Mouse (Mus musculus): Measurements from ENCODE around the gene Myo7a. TPM values are rescaled to one million over a fixed set of nuclear protein-coding genes. Genes with fewer than 3 reads are reported as not detected.

The Myo7a gene
- total RNA-seq, 4 experiments from 2014 or later: 3.6 to 4.7 (median 4.3) TPM

DNA sequence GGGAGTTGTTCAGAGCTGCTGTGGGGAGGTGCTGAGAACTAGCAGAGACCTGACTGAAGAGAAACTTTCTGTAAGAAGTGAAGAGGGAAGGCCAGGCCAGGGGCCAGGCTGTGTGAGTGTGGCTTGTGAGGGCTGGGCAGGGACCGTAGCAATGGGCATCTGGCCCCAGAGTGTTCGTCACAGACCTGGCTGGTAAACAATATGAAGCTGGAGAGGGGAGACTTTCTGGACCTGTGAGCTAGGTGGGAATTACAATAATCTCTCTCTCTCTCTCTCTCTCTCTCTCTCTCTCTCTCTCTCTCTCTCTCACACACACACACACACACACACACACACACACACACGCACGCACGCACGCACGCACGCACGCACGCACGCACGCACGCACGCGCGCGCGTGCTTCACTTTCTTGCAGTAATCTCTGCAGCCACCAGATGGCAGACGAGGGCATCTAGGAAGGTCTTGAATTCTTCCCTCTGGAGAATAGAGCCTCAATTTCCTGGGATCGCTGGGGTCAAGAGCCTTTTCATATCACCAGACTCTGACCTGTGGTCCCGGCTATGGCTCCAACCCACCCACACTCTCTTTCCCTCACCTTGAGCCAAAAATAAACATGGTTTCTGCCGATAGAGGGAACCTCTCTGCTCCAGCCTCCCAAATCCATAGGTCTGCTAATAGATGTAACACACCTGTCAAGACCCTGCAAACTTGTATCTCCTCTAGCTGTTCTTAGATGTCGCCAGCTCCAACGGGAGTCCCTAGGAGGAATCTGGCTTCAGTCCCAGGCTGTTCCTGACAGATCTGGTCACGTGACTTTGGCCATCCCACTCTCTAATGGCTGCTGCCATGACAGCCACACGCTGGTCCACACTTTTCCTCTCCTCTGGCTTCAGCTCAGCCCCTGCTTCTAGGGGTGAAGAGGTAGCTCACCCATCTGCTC, 16.1 kb downstream of the Myo7a start:
- peak; percentile 76 for DNase-seq (ENCODE audit: low spot score)

DNA sequence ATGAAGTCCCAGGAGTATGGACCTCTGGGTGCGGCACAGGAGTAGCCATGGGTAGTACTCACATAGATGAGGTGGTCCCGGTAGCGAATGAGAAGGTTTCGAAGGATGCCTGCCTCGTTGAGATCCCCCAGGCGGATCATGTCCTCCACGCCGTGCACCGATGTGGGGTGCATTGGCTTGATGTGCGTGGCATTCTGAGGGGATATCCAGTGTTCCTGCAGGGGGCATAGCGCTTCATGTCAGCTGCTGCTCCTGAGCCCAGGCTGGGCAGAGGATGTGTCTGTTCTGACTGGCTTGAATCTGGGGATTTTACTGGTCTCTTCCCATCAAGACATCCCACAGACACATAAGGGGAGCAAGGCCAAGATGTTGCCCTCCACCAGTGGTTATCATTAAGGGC, 16.8 kb downstream of the Myo7a start:
- DNase-seq (ENCODE audit: low spot score): no peak

DNA sequence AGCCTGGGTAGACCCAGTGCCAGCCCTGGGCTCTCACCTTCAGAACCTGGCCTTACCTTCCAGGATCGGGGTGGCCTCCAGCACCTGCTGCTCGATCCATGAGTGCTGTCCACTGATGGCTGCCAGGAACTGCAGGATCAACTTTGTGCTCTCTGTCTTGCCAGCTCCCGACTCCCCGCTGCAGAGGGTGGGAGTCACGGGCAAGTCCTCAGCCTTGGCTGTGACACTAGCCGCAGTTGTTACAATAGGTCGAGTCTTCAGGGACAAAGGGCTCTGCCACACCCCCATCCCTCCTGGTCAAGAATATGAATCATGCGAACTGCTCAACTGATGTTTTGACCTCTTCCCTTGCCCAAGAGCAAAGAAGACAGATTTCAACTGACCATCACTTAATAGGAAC, 21.8 kb downstream of the Myo7a start:
- no peak for DNase-seq (ENCODE audit: low spot score)

- no peak for DNase-seq (ENCODE audit: low spot score)
Observed at GRCm38 (mm10) chr7:98095852-98096251, 23.5 kb downstream of the Myo7a start.

GRCm38 (mm10) chr7:98086346-98086745, 33.0 kb downstream of the Myo7a start:
- DNase-seq (ENCODE audit: low spot score): no peak

DNA sequence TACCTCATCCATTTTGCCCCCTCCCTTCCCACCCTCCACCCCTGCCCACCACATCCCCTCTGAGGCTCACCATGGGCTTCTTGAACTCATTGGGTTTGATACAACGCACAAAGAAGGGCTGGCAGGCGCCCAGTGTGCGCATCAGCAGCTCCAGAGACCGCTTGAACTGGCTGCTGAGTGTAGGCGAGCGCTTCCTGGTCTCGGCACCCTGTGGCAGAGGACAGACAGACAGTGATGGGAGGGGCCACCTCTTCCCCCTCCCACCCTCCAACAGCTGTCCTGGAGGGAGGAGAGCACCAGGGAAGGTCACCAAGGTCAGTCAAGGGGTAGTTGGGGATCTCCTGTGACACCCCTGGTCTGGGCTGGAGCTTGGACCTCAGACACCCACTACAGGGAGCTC, 34.0 kb downstream of the Myo7a start:
- DNase-seq (ENCODE audit: low spot score): no peak

GRCm38 (mm10) chr7:98084541-98085293, 34.6 kb downstream of the Myo7a start:
- no peak for DNase-seq (ENCODE audit: low spot score)

- no peak for DNase-seq (ENCODE audit: low spot score)
Observed at GRCm38 (mm10) chr7:98082376-98082775, 36.9 kb downstream of the Myo7a start.

GRCm38 (mm10) chr7:98077453-98077852, 41.9 kb downstream of the Myo7a start:
- DNase-seq (ENCODE audit: low spot score): no peak

GRCm38 (mm10) chr7:98071620-98072019, 47.7 kb downstream of the Myo7a start:
- peak; percentile 78 for DNase-seq (ENCODE audit: low spot score)

DNA sequence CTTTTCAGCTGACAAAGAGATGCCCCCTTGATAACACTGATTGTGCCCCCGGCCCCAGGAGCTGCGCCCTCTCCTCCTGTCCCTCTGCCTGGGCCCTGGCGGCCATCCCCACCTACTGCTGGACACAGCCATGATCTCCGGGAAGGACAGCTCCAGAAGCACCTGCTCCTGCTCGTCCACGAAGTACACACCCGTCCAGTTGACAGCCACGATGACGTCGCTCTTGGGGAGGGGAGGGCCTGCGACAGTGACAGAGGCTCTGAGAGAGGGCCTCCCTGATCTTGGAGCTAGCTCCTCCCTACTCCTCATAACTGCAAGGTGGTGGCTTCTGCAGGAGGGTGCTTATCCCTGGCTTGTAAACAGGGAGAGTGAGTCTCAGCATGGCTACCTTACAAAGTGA, 53.1 kb downstream of the Myo7a start:
- no peak for DNase-seq (ENCODE audit: low spot score)

GRCm38 (mm10) chr7:98054942-98055341, 64.4 kb downstream of the Myo7a start:
- no peak for DNase-seq (ENCODE audit: low spot score)

DNA sequence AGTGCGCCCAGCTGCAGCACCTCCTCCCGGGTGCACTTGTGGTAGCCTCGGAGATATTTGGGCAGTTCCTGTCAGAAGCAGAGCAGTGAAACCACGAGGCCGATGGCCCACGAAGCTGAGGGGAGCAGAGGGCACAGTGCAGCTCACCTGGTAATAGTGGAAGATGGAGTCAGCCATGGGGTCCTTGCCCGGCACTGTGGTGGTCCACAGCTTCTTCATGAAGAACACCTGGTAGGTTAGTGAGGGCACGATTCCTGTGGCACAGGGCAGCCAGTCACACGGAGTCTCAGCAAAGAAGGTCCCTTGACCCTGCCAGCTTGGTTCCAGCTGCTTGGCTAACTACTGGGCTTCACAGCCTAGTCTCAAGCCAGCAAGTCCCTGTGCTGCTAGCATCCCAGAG, 64.9 kb downstream of the Myo7a start:
- DNase-seq (ENCODE audit: low spot score): no peak

GRCm38 (mm10) chr7:98051980-98052379, 67.3 kb downstream of the Myo7a start:
- peak; percentile 7 for DNase-seq (ENCODE audit: low spot score)

DNA sequence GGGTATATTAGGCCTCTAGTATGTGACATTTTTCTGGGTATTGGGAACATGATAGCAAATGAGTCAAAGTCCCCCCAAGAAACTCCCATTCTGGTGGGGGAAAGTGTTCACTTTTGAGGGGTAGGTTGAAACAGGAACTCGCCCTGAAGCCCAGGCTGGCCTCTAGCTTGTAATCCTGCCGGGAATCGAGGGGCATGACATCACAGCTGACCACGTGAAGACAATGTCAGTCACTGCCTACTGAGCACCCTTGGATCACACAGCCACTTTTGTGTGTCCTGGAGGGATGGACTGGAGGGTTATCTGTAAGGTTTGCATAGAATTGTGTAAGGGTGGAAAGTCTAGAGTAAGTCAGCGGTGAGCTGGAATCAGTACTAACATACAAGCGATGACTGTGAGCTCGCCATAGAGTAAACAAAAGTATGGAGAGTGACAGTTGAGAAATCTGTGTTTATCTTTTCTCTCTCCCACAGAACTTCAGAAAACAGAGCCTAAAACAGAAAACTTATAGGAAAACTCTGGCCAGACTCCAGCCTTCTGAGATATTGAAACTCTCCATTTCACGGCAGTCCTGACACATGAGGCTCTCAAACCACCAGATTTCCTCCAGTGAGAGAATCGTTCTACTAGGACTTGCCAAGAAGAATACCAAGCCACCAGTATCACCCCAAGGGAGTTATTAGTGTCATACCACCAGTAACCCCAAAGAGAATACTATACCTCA, 71.1 kb downstream of the Myo7a start:
- no peak for DNase-seq (ENCODE audit: low spot score)

- DNase-seq (ENCODE audit: low spot score): no peak
Observed at GRCm38 (mm10) chr7:98002617-98003016, 116.7 kb downstream of the Myo7a start.

Other genes with a start within 250 kb of the Myo7a start
- gene Gdpd4, start 199.6 kb downstream of the Myo7a start, total RNA-seq (2022): not detected
- gene Omp, start 26.0 kb upstream of the Myo7a start, total RNA-seq (2022): under 1 TPM in 3 of 4 experiments, not detected in 1; 0.16 to 0.24 (median 0.20) TPM
- gene Capn5, start 58.8 kb upstream of the Myo7a start, total RNA-seq (2022): 1 to 10 TPM; 1.2 to 2.9 (median 1.6) TPM
- not detected for gene B3gnt6, start 80.0 kb upstream of the Myo7a start, total RNA-seq (2022)
- 10 to 100 TPM in 3 of 4 experiments, 1 to 10 TPM in 1; 7.6 to 13.8 (median 12.4) TPM for gene Acer3, start 201.7 kb upstream of the Myo7a start, total RNA-seq (2022)
- gene Tsku, start 241.8 kb upstream of the Myo7a start, total RNA-seq (2022): 1 to 10 TPM; 1.9 to 2.8 (median 2.5) TPM